Mouse (Mus musculus): ENCODE data around the gene Ttf1. TPM values are rescaled to one million over a fixed set of nuclear protein-coding genes. Genes with fewer than 3 reads are reported as not detected.

Ttf1 gene
- 10 to 100 TPM in 2 of 4 experiments, 1 to 10 TPM in 2; 9.6 to 13.4 (median 10.2) TPM for total RNA-seq (2022)

GRCm38 (mm10) chr2:29060135-29060597 is at the start of gene Ttf1:
Gene Ttf1, plus strand, starts transcription at chr2:29060262.
- DNase-seq (ENCODE audit: low spot score in 2 of 2), result peak; percentile 78 to 90

DNA sequence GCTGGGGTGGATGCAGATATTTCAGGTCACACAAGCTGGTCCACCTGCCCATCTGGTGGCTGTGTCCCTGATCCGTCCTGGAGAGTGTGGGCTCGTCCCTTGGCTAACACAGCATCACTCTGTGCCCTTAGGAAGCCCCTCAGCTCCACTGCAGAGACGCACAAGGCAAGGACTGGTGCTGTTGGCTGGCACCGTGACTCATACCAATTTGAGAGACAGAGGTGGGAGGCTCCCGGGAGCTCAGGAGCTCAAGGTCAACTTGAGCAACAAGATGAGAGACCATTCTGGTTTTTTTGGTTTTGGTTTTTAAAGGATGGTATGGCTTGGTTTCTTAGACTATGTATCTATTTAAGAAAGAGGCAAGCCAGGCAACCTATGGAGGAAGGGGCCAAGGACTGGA is 47.5 kb upstream of the Ttf1 start:
- no peak for DNase-seq (ENCODE audit: low spot score in 2 of 2)

DNA sequence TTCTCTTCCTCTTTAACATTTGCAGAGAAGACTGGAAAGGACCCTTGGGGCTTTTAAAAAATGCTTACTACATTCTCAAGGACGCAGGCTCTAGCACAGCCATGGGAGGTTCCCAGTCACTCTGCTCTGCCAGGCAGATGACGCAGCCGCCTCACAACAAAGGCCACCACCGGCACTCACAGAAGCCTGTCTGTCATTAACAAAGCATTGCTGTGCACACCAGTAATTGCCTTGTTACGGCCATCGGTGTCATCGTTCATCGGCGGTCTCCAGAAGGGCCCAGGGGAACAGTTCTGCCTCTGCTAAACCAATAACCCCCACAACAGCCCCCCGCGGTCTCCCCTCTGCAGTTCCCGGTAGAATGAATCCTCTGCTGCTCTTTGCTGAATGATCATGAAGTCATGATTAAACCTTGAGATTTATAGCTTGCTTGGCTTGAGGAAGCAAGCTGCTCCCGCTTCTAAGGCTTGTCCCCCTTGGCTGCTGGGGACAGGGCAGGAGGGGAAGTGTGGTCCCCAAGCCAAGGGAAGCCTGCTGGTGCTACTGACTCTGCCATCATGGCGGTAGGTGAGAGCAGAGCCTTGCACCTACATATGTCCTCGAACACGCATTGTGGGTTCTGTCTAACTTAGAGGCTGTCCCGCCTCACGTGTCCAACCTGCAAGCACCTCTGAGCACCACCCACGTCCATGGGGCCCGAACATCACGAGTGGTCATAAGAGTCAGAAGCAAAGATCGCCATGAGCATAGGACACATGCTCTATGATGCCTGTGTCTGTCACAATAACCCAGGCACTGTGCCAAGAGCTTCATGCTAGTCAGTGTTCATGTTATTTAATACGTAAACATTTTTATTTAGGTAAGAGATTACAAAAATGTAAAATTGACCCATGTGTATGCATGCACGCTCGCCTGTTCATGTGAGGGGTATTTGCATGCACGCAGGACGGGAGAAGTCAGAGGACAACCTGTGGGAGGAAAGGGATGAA is 43.2 kb upstream of the Ttf1 start:
- no peak for DNase-seq (ENCODE audit: low spot score in 2 of 2)

- DNase-seq (ENCODE audit: low spot score in 2 of 2), result no peak
These were observed 41.4 kb upstream of the Ttf1 start for GRCm38 (mm10) chr2:29018680-29019079.

GRCm38 (mm10) chr2:29021025-29021424 is 39.0 kb upstream of the Ttf1 start:
- no peak for DNase-seq (ENCODE audit: low spot score in 2 of 2)

- DNase-seq (ENCODE audit: low spot score in 2 of 2), result no peak
These were observed 37.1 kb upstream of the Ttf1 start for GRCm38 (mm10) chr2:29023001-29023400.

DNA sequence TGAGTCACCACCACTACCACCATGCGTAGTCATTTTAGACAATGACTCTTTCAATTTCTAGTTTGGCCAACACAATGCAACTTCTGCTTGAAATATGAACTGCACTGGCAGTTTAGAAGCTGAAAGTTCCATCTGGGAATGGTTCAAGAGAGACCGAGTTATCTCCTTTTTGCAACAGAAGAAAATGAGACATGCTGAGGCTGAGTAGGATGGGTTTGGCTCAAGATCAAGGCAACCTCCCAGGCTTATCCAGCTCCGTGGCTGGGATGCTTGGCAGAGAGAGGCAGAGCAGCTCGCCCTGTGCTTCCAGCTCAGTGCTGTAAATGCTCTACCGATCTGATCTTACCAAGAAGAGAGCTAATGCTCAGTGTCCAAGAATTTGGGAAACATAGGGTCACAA is 34.8 kb upstream of the Ttf1 start:
- DNase-seq (ENCODE audit: low spot score in 2 of 2), result peak in 1 of 2 experiments; percentile 50

DNA sequence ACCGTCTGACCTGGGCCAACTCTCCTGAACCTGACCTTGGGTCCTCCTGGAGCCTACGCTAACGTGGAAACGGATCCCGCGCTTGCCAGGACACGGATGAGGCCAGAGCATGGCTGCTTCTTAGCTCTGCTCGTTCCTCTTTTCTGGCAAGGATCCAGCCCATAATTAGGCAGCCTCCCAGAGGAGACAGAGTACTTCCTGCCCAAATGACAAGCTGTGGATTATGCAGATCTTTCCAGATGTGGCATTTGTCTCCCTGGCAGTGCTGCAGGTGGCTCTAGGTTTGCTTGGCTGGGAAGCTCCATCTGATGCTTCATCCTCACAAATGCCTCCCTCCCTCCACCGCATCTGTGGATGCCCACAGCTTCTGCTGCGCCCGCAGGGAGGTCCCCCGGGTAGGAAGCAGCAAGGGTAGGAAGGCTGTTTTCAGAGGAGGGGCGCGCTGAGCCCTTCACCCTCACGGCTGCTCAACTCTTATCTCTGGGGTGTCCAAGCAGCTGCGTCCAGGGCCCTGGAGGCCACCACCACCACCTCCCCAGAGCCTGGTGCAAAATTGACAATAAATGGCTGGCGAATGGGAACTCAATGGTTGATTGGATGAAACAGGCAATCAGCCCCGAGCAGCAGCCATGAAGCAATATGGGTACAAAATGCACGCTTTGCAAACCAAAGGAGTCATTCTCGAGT is 29.9 kb upstream of the Ttf1 start:
- DNase-seq (ENCODE audit: low spot score in 2 of 2), result no peak

DNA sequence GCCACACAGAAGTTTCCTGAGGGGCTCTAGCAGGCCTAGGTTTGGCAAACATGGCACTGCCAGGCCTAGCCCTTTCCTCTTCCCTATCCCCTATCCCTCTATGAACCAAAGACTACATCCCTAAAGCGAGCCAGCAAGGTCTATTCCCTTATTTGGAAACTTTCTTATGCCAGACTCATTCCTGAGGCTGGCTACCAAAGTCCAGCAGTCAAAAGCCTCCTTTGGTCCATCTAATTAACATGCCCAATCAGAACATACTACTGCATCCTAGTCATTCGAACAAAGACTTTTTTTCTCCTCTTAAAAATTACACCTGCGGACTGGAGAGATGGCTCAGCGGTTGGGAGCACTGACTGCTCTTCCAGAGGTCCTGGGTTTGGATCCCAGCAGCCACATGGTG is 28.1 kb upstream of the Ttf1 start:
- no peak for DNase-seq (ENCODE audit: low spot score in 2 of 2)

GRCm38 (mm10) chr2:29034542-29035475 is 25.3 kb upstream of the Ttf1 start:
- no peak for DNase-seq (ENCODE audit: low spot score in 2 of 2)

- DNase-seq (ENCODE audit: low spot score in 2 of 2), result no peak
These were observed 24.4 kb upstream of the Ttf1 start for GRCm38 (mm10) chr2:29035698-29036097.

GRCm38 (mm10) chr2:29039741-29040140 is 20.3 kb upstream of the Ttf1 start:
- no peak for DNase-seq (ENCODE audit: low spot score in 2 of 2)

DNA sequence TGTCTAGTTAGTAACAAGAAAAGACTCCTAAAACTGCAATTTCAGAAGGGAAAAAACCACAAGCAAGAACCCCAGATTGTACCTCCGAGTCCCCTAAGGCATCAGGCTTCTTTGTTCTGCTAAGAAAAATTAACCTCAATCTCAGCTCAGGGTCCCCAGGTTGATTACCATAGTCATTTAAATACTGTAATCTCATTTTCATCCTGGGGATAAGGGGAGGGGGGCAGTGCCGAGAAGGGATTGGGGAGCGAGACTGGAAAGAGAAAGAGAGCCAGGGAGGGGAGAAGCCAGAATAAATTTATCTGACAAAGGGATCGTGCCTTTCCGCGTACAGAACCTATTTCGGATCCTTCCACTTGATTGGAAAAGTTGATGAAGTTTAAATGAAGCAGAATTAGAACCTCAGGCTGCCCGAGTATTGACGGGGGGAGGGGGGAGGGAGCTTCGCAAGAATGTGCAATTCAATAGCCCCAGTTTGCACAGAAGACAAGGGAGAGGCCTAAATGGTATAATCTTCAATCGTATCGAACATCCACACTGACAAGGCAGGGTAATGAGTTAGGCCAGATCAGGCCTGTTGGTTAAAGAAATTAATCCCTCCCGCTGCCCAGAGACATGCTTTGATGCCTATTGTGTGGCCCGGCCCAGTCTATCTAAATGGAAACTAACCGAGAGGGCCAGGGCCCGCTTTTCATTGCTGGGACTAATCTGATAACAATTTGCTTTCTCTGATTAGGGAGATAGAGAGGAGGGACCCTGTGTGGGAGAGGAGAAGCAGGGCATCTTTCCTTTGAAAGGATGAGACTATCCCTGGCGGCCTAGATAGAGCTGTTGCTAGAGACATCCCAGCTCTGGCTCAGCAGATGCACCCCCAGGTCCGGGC is 19.2 kb upstream of the Ttf1 start:
- no peak for DNase-seq (ENCODE audit: low spot score in 2 of 2)

- no peak for DNase-seq (ENCODE audit: low spot score in 2 of 2)
These were observed 18.6 kb upstream of the Ttf1 start for GRCm38 (mm10) chr2:29041477-29041768.

DNA sequence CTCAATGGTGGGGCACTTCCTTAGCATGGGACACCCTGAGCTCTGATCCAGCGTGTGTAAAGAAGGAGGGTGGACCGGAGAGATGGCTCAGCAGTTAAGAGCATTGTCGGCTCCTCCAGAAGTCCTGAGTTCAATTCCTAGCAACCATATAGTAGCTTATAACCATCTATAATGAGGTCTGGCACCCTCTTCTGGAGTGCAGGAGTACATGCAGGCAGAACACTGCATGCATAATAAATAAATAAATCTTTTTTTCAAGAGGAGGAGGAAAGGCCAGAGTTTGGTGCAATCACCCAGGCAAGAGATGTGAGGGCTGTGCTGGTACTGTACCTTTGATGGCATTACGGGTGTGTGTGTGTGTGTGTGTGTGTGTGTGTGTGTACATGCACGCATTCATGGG is 17.9 kb upstream of the Ttf1 start:
- DNase-seq (ENCODE audit: low spot score in 2 of 2), result no peak

- DNase-seq (ENCODE audit: low spot score in 2 of 2), result no peak
These were observed 13.9 kb upstream of the Ttf1 start for GRCm38 (mm10) chr2:29046151-29046550.

- DNase-seq (ENCODE audit: low spot score in 2 of 2), result no peak
These were observed 8.1 kb upstream of the Ttf1 start for GRCm38 (mm10) chr2:29051932-29052331.

- peak in 1 of 2 experiments; percentile 32 for DNase-seq (ENCODE audit: low spot score in 2 of 2)
These were observed 7.1 kb upstream of the Ttf1 start for GRCm38 (mm10) chr2:29052943-29053454.

DNA sequence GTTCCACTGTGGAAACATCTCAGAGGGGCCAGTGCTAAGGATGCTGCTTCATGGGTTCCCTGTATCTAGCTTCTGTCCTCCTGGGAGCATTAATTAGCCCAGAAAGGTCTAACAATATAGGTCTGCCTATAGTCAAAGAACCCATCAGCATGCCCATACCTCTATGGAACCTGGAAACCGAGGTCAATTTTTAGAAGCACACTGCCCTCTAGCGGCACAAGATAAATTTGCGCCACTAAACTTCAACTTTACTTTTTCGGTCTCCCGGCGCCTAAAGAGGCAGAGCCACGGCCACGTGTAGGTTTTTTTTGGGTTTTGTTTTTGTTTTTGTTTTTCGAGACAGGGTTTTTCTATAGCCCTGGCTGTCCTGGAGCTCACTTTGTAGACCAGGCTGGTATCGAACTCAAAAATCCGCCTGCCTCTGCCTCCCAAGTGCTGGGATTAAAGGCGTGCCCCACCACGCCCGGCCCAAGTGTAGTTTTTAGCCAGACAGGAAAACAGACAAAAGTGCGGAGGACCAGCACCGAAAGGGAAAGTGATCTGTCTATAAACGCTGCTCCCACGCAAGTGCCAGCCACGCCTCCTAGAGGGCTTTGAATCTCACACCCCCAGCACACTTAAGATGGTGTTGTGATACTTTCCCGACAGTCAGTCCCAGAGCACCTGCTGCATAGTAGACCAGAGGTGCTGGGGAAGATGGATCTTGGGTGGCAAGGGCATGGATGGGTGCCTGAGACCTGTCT is 6.1 kb upstream of the Ttf1 start:
- DNase-seq (ENCODE audit: low spot score in 2 of 2), result peak in 1 of 2 experiments; percentile 40
